In genomic region chr5:57931738-57932137, GRCm38 (mm10) we compare ENCODE assay signal across 16 mouse cellular contexts.
"Had no signal": no experiment of that assay in that cellular context is flagged by ENCODE, and none has a peak within 500 bp of the region (broad histone marks: within the 10 kb centered on the region; RNA-seq: fewer than 3 reads in every experiment).

No protein-coding gene starts in this region.

- H3K27me3 ChIP-seq: kidney, embryonic 15.5 days; liver, embryonic 13.5 days; stomach, embryonic 15.5 days had no signal

- H3K4me2 ChIP-seq: kidney, embryonic 15.5 days; liver, embryonic 13.5 days; midbrain, embryonic 11.5 days; stomach, embryonic 15.5 days had no signal

- H3K4me3 ChIP-seq: kidney, embryonic 15.5 days; left cerebral cortex, adult 2 months; liver, embryonic 13.5 days; stomach, embryonic 15.5 days had no signal

- H3K9ac ChIP-seq: kidney, embryonic 15.5 days; liver, embryonic 13.5 days; stomach, embryonic 15.5 days had no signal

- H3K36me3 ChIP-seq: kidney, embryonic 15.5 days; liver, embryonic 13.5 days; stomach, embryonic 15.5 days had no signal

- H3K9me3 ChIP-seq: kidney, embryonic 15.5 days; liver, embryonic 13.5 days; stomach, embryonic 15.5 days had no signal

- DNase-seq: kidney, postnatal 10 days; kidney, postnatal 36 days; layer of hippocampus, postnatal 36 days; liver, embryonic 13.5 days; lung, adult 2 months; lung, postnatal 14 days; lung, postnatal 4 days; midbrain, embryonic 14.5 days; right cerebral cortex, adult 18-20 months; right cerebral cortex, postnatal 14 days; right cerebral cortex, postnatal 4 days; thymus, postnatal 25 days had no signal

- H3K4me1 ChIP-seq: kidney, embryonic 15.5 days; liver, embryonic 13.5 days; stomach, embryonic 15.5 days had no signal

- H3K27ac ChIP-seq: kidney, embryonic 15.5 days; left cerebral cortex, adult 2 months; liver, embryonic 13.5 days; stomach, embryonic 15.5 days had no signal
